Mouse (Mus musculus) small intestine, adult 10 weeks (tissue): Measurements from ENCODE around the gene Rgs4. TPM values are rescaled to one million over a fixed set of nuclear protein-coding genes. Genes with fewer than 3 reads are reported as not detected.

Source experiments
- polyA plus RNA-seq: library from polyadenylated mRNA; stranded (reverse); fragments of 350-450 nt; fragmentation: Illumina TruSeq; extraction: RNeasy Lipid Tissue Mini Kit (QIAGEN cat#74804); gene quantifications from one replicate; pipeline ENCODE4 v1.2.3, GENCODE M21; 2014; ENCODE audit warnings: low replicate concordance

The Rgs4 gene
- 8.5 TPM for polyA plus RNA-seq

DNA sequence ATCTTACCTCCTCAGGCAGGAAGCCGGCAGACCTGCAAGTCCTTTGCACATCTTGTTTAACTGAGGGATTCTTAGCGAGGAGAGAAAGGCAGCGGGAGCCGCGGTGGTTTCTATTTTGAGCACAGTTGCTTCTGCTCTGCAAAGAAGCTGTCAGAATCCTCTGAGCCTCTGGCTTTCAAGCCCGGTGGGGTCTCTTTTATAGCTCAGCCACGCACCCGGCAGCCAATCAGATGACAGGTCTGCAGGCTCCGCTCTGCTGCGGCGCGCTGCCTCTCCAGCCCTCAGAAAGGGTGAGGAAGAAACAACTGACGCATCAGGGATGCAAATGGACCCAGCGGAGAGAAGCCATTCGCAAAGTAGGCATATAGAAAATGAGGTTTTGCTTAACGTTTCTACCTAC, at the start of gene Rgs4:
Gene Rgs4 (minus strand): TSS at position 170 of the 400 bp plus-strand sequence.

Other genes starting within 250 kb of the Rgs4 start
- gene Nuf2, start 216.2 kb downstream of the Rgs4 start, polyA plus RNA-seq: 30.4 TPM
- gene Rgs5, start 92.1 kb downstream of the Rgs4 start, polyA plus RNA-seq: 359 TPM
- gene Ccdc190, start 181.0 kb upstream of the Rgs4 start, polyA plus RNA-seq: 0.41 TPM
- gene Hsd17b7, start 221.6 kb upstream of the Rgs4 start, polyA plus RNA-seq: 14.2 TPM